In genomic region chr6:82723321-82723720, GRCm38 (mm10) we compare ENCODE assay signal across 9 mouse cellular contexts. TPM values are rescaled to one million over a fixed set of nuclear protein-coding genes. Genes with fewer than 3 reads are reported as not detected.
DNase-seq lines count a peak whose midpoint lies in the region; ATAC-seq and TF ChIP-seq lines count a peak whose summit lies in the region.
"Had no signal": no experiment of that assay in that cellular context is flagged by ENCODE, and none has a peak within 500 bp of the region (broad histone marks: within the 10 kb centered on the region; RNA-seq: fewer than 3 reads in every experiment).

No protein-coding gene starts in this region.

- no peak for TF ChIP-seq CTCF in hindbrain, postnatal 0 days (IDR thresholded peaks at IDR 0.05; ENCODE audit: low read depth)

- H3K4me2 ChIP-seq in hindbrain, postnatal 0 days (ENCODE audit: low read depth, low read length) = no peak overlapping the region
- H3K4me2 ChIP-seq in intestine, embryonic 16.5 days (ENCODE audit: low read depth, low read length) = no peak overlapping the region
- no peak overlapping the region for H3K4me2 ChIP-seq in midbrain, embryonic 14.5 days (ENCODE audit: low read length)

- no peak for ATAC-seq in hindbrain, postnatal 0 days
- ATAC-seq in intestine, embryonic 16.5 days = peak; percentile 79
- no peak for ATAC-seq in midbrain, embryonic 14.5 days (ENCODE audit: low FRiP score, low TSS enrichment)

- peak overlapping the region; percentile 80 for H3K27ac ChIP-seq in hindbrain, embryonic 10.5 days
- no peak overlapping the region for H3K27ac ChIP-seq in hindbrain, postnatal 0 days
- H3K27ac ChIP-seq in intestine, embryonic 16.5 days (ENCODE audit: low read length) = peak overlapping the region; percentile 62
- H3K27ac ChIP-seq in midbrain, embryonic 14.5 days (replicated peaks; ENCODE audit: low read depth, low read length) = no peak overlapping the region

- DNase-seq in hindbrain, embryonic 10.5 days (ENCODE audit: low spot score) = peak; percentile 59
- no peak for DNase-seq in hindbrain, postnatal 0 days (ENCODE audit: low spot score)
- peak; percentile 97 for DNase-seq in R1 (ENCODE audit: low read depth, low spot score)
- peak; percentile 19 for DNase-seq in midbrain, embryonic 14.5 days
- DNase-seq in cerebellum, adult 11 months = no peak
- DNase-seq in layer of hippocampus, postnatal 36 days = no peak
- no peak for DNase-seq in adrenal gland, adult 8-10 months
- DNase-seq: cerebellum, postnatal 25 days had no signal

- 49% methylated on average over 5 of the region's 5 CpGs for WGBS in hindbrain, embryonic 10.5 days
- 56% methylated on average over 5 of the region's 5 CpGs for WGBS in hindbrain, postnatal 0 days
- WGBS in intestine, embryonic 16.5 days = 38% methylated on average over 5 of the region's 5 CpGs
- 46% methylated on average over 5 of the region's 5 CpGs for WGBS in midbrain, embryonic 14.5 days

- peaks cover 16% of the 10 kb centered on the region for H3K4me1 ChIP-seq in hindbrain, embryonic 10.5 days (replicated peaks)
- no peaks in the 10 kb centered on the region for H3K4me1 ChIP-seq in hindbrain, postnatal 0 days (ENCODE audit: insufficient read depth, low read length)
- peaks cover 12% of the 10 kb centered on the region for H3K4me1 ChIP-seq in intestine, embryonic 16.5 days (ENCODE audit: control insufficient read depth, insufficient read depth, low read length)
- no peaks in the 10 kb centered on the region for H3K4me1 ChIP-seq in midbrain, embryonic 14.5 days (ENCODE audit: control insufficient read depth, insufficient read depth, low read length)

- no peak overlapping the region for H3K4me3 ChIP-seq in hindbrain, embryonic 10.5 days
- H3K4me3 ChIP-seq in hindbrain, postnatal 0 days (ENCODE audit: low read length) = no peak overlapping the region
- no peak overlapping the region for H3K4me3 ChIP-seq in intestine, embryonic 16.5 days (ENCODE audit: low read length)
- no peak overlapping the region for H3K4me3 ChIP-seq in midbrain, embryonic 14.5 days (replicated peaks; ENCODE audit: low read depth, low read length)

- H3K27me3 ChIP-seq in hindbrain, embryonic 10.5 days (ENCODE audit: insufficient read depth, poor library complexity, severe bottlenecking) = no peaks in the 10 kb centered on the region
- H3K27me3 ChIP-seq in hindbrain, postnatal 0 days (ENCODE audit: insufficient read depth, low read length) = no peaks in the 10 kb centered on the region
- H3K27me3 ChIP-seq in intestine, embryonic 16.5 days (replicated peaks; ENCODE audit: control insufficient read depth, insufficient read depth, low read length) = no peaks in the 10 kb centered on the region
- H3K27me3 ChIP-seq in midbrain, embryonic 14.5 days (ENCODE audit: control insufficient read depth, insufficient read depth, low read length) = no peaks in the 10 kb centered on the region

- no peak overlapping the region for H3K9ac ChIP-seq in hindbrain, postnatal 0 days (replicated peaks; ENCODE audit: low read length)
- peak overlapping the region; percentile 44; the same call in 1 of the 2 replicates for H3K9ac ChIP-seq in intestine, embryonic 16.5 days (ENCODE audit: low read depth, low read length)
- no peak overlapping the region for H3K9ac ChIP-seq in midbrain, embryonic 14.5 days (replicated peaks; ENCODE audit: low read length)

- H3K9me3 ChIP-seq in hindbrain, embryonic 10.5 days = no peaks in the 10 kb centered on the region
- H3K9me3 ChIP-seq in hindbrain, postnatal 0 days (ENCODE audit: low read length) = no peaks in the 10 kb centered on the region
- H3K9me3 ChIP-seq in intestine, embryonic 16.5 days (ENCODE audit: control insufficient read depth, low read length) = no peaks in the 10 kb centered on the region
- H3K9me3 ChIP-seq in midbrain, embryonic 14.5 days (ENCODE audit: control insufficient read depth, low read length) = no peaks in the 10 kb centered on the region

- H3K36me3 ChIP-seq in hindbrain, embryonic 10.5 days = peaks cover 44% of the 10 kb centered on the region
- H3K36me3 ChIP-seq in hindbrain, postnatal 0 days (ENCODE audit: insufficient read depth, low read length) = no peaks in the 10 kb centered on the region
- 0 out of 2 replicates have a peak, but pooled peaks cover 2% of the 10 kb centered on the region for H3K36me3 ChIP-seq in intestine, embryonic 16.5 days (ENCODE audit: control insufficient read depth, insufficient read depth, low read length)
- H3K36me3 ChIP-seq in midbrain, embryonic 14.5 days (ENCODE audit: control insufficient read depth, insufficient read depth, low read length) = no peaks in the 10 kb centered on the region

RNA-seq across cellular contexts. Expression of gene Pole4, which starts 18.2 kb away (rescaled TPM):
- 87.5 and 93.5 TPM in 2 replicates for polyA plus RNA-seq in hindbrain, embryonic 10.5 days (2016; fragmentation: Nextera tagmentation; extraction: Ambion mirVana)
- total RNA-seq in hindbrain, postnatal 0 days (2014; rRNA removed) = 55.7 and 68.4 TPM in 2 replicates
- 136 and 142 TPM in 2 replicates for polyA plus RNA-seq in hindbrain, postnatal 0 days (2015; fragmentation: Nextera tagmentation; extraction: Ambion mirVana)
- 80.1 and 82.6 TPM in 2 replicates for polyA plus RNA-seq in intestine, embryonic 16.5 days (2015; fragmentation: Nextera tagmentation; extraction: Ambion mirVana)
- polyA plus RNA-seq in midbrain, embryonic 14.5 days (2014; fragmentation: Nextera tagmentation; extraction: Ambion mirVana) = 119 and 134 TPM in 2 replicates
- 10 to 100 TPM; 34.3 to 35.3 TPM for total RNA-seq in layer of hippocampus, postnatal 36 days (2021)
- 10 to 100 TPM; 27.4 to 40.4 (median 32.5) TPM for total RNA-seq in adrenal gland, adult 8-10 months (2022)

RNA-seq across cellular contexts. Expression of gene Hk2, which starts 50.9 kb away (rescaled TPM):
- 18.7 and 32.0 TPM in 2 replicates for polyA plus RNA-seq in hindbrain, embryonic 10.5 days (2016; fragmentation: Nextera tagmentation; extraction: Ambion mirVana)
- total RNA-seq in hindbrain, postnatal 0 days (2014; rRNA removed) = 6.0 and 13.0 TPM in 2 replicates
- polyA plus RNA-seq in hindbrain, postnatal 0 days (2015; fragmentation: Nextera tagmentation; extraction: Ambion mirVana) = 2.6 and 3.6 TPM in 2 replicates
- polyA plus RNA-seq in intestine, embryonic 16.5 days (2015; fragmentation: Nextera tagmentation; extraction: Ambion mirVana) = 14.7 and 18.0 TPM in 2 replicates
- polyA plus RNA-seq in midbrain, embryonic 14.5 days (2014; fragmentation: Nextera tagmentation; extraction: Ambion mirVana) = 2.4 and 4.0 TPM in 2 replicates
- total RNA-seq in layer of hippocampus, postnatal 36 days (2021) = 1 to 10 TPM; 6.9 to 8.3 TPM
- 10 to 100 TPM; 16.3 to 73.4 (median 57.0) TPM for total RNA-seq in adrenal gland, adult 8-10 months (2022)

Comparison
In these comparisons a context has a peak if more than half of its experiments do, and no peak if none do; other contexts are left out.
1. DNase-seq: peak in hindbrain, embryonic 10.5 days (single experiment), R1 (single experiment) and midbrain, embryonic 14.5 days (single experiment); none in hindbrain, postnatal 0 days (single experiment), cerebellum, adult 11 months (single experiment), layer of hippocampus, postnatal 36 days (0 of 2) and adrenal gland, adult 8-10 months (single experiment).
2. H3K27ac ChIP-seq: peak in hindbrain, embryonic 10.5 days (single experiment) and intestine, embryonic 16.5 days (single experiment); none in hindbrain, postnatal 0 days (single experiment) and midbrain, embryonic 14.5 days (single experiment).